Mouse (Mus musculus) embryonic fibroblast, embryonic 13.5 days (primary cell): Measurements from ENCODE around the gene Arhgap29. TPM values are rescaled to one million over a fixed set of nuclear protein-coding genes. Genes with fewer than 3 reads are reported as not detected.

Experiments used
- H3K27ac ChIP-seq: 2 replicates; pipeline ENCODE4 v1.5.1; 2012; ENCODE audit warnings: low read length, control low read depth, inconsistent platforms; ENCODE audit not compliant: insufficient read depth
- H3K4me1 ChIP-seq: 2 replicates; pipeline ENCODE4 v1.6.1; 2011; ENCODE audit warnings: low read length; ENCODE audit not compliant: control insufficient read depth, insufficient read depth
- H3K4me3 ChIP-seq: 2 replicates; pipeline ENCODE4 v1.5.1; 2011; ENCODE audit warnings: mild to moderate bottlenecking, control low read depth, low read length; ENCODE audit not compliant: insufficient read depth
- CTCF ChIP-seq: IDR thresholded peaks from 2 replicates; pipeline ENCODE4 v1.5.1; 2011; ENCODE audit warnings: mild to moderate bottlenecking, control low read depth, low read length, moderate library complexity, borderline replicate concordance; ENCODE audit not compliant: insufficient read depth
- POLR2A ChIP-seq: IDR thresholded peaks from 2 replicates; pipeline ENCODE4 v1.6.1; 2011; ENCODE audit warnings: low read depth, mild to moderate bottlenecking, control low read depth, low read length, moderate library complexity
- polyA plus RNA-seq: library from polyadenylated mRNA; stranded (reverse); fragments of >200 nt; gene quantifications from 2 replicates; pipeline ENCODE4 v1.2.4, GENCODE M21; 2011; ENCODE audit warnings: low read depth; ENCODE audit not compliant: missing spikeins, insufficient read length

Gene Arhgap29
- polyA plus RNA-seq, 1 experiment = 147 TPM

DNA sequence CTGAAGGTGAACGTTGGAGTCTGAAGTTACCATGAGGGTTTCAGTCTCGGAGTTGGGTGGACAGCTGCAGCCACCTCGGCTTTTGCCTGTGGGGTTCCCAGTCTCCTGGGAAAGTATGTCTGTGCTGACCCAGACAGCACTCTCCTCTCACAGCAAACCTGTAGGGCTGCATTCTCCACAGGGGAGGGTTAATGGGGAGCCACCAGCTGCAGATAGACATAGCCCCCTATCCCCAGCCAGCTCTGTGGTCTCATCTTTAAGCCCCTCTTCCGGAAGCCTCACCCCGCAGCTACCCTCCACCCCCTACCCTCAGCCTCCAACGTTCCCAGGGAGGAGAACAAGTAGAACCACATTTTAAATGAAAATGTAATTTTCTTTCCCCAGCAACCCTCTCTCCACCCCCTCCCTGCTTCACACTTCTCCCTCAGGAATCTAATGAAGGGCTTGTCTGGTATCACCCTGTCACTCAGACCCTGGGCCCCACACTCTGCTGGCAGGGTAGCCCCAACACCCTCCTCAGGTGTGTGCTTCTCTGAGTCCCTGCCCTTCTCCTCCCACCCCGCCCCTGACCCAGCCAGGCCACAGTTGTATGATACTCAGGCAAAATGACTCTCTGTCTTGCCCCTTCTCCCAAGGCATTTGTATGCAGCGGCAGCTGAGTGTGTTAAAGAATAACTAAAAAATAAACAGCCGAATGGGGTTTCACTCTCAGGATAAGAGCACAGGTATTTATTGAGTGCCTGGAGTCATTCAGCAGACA, 106.3 kb downstream of the Arhgap29 start:
- peaks cover 9% of the 10 kb centered on the region; the same call in 1 of the 2 replicates for H3K4me1 ChIP-seq
- H3K4me3 ChIP-seq = no peak overlapping the region
- no peak overlapping the region for H3K27ac ChIP-seq
- no peak for TF ChIP-seq POLR2A
- no peak for TF ChIP-seq CTCF

DNA sequence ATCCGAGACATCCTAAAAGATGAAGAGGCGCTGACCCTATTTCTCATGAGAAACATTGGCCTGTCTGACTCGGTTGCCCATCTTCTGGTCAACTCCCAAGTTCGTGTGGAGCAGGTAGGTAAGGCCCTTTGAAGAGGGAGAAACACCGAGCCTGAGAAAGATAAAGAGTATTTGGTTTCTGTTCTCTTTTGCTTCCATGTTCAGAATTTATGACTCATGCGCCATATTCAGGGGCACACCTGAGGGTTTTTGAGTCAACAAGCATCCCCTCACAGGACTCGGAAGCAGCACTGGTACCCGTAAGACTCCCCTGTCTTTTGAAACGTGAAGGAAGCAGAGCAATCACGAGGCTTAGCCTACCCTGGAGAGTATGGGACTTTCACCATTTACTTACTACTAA, 110.2 kb downstream of the Arhgap29 start:
- H3K4me1 ChIP-seq = no peaks in the 10 kb centered on the region
- TF ChIP-seq POLR2A (no peak), CTCF (no peak)
- H3K4me3 ChIP-seq = no peak overlapping the region
- 0 out of 2 replicates have a peak overlapping the region, but pooled peaks have one; percentile 22 for H3K27ac ChIP-seq

DNA sequence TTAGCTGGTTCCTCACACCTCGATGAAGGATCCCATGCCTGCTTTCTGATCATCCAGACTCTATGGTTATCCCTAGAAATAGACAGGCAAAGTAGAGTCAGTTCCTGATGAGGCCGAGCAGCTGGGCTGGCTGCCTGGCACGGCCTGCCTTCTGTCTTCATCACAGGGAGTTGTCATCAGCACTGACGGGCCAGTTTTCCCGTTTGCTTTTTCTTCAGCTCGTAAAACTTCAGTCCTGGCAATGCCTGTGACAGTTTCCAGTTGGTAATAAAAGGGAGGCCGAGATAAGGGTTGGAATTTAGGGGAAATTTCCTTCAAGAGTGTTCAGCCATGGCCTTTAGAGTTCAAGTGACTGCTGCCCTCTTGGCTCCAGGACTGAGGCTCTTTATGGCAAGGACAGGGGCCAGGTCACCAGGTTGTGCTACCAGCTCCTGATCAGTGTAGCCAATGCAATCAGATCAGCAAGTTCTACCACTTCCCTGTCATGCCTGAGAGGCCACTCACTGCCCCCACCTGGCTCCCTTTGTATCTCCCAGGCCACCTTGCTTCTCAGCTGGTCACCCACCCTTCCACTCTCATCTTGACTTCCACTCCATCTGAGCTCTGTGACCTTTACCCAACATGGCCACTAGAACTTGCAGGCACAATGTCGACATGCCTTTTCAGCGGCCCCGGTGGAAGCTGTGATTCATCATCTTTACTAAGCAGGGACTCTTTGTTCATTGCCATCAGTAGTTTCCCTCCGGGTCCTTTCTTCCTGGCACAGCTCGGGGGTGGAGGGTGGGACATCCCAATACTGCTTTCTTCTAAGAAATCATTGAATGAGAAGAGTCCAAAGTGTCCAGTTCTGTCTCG, 112.4 kb downstream of the Arhgap29 start:
- TF ChIP-seq CTCF = no peak
- no peak for TF ChIP-seq POLR2A
- Histone ChIP-seq H3K4me3 (no peak overlapping the region), H3K27ac (no peak overlapping the region), H3K4me1 (no peaks in the 10 kb centered on the region)

Other genes starting within 250 kb of the Arhgap29 start
- gene F3, start 229.0 kb upstream of the Arhgap29 start, polyA plus RNA-seq = 168 and 276 TPM in 2 replicates
- 43.0 and 48.5 TPM in 2 replicates for gene Abcd3, start 137.2 kb upstream of the Arhgap29 start, polyA plus RNA-seq
- 0.68 and 0.80 TPM in 2 replicates for gene Abca4, start 91.9 kb downstream of the Arhgap29 start, polyA plus RNA-seq